Mouse (Mus musculus) layer of hippocampus, adult 2 months (tissue): ENCODE data around the gene Phf20. TPM values are rescaled to one million over a fixed set of nuclear protein-coding genes. Genes with fewer than 3 reads are reported as not detected.
"Not testable (repeated sequence)": the region's sequence is repeated elsewhere in the genome, so short reads cannot be mapped to it uniquely, and the experiment has no call there.

ENCODE experiments used
- DNase-seq, 2 experiments: peaks; one replicate each; pipeline ENCODE4 v3.0.0; 2022; ENCODE audit warnings: low spot score in 2 of 2
- H3K27ac ChIP-seq: fragments of 200-600 bp; 2 replicates; pipeline ENCODE4 v1.8.1; 2022
- H3K4me3 ChIP-seq: fragments of 200-600 bp; 2 replicates; pipeline ENCODE4 v1.8.1; 2022; ENCODE audit warnings: mild to moderate bottlenecking
- CTCF ChIP-seq: fragments of 200-600 bp; conservative IDR thresholded peaks from 2 replicates; pipeline ENCODE4 v1.8.1; 2022; ENCODE audit warnings: antibody characterized with exemption, mild to moderate bottlenecking, moderate library complexity
- total RNA-seq, 2 experiments: library from RNA; stranded (reverse); gene quantifications; 2 replicates each; pipeline ENCODE4 v1.2.3; 2021

The Phf20 gene
- total RNA-seq, 2 experiments from 2014 or later, result 106 to 116 TPM

DNA sequence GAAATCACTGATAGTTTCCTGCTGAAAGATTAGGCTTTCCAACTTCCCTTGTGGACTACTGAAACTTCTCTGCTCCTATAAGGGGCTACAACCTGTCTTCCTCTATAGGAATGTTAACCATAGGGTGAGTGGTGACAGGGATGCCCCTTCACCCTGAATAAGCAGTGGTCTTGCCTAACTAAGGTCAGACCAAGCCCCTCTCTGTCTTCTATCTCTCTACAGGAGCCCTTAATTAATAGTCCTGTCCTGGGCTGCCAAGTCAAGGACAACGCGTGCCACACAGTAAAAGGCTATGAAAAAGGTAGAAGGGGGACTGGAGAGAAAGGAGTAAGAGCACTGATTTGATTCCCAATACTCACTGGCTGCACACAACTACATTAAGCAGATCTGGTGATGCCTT lies 14.7 kb upstream of the Phf20 start:
- DNase-seq, result no peak
- Histone ChIP-seq H3K4me3 (no peak overlapping the region; the same call in 1 of the 2 replicates), H3K27ac (peak overlapping the region; percentile 95)
- no peak for TF ChIP-seq CTCF

DNA sequence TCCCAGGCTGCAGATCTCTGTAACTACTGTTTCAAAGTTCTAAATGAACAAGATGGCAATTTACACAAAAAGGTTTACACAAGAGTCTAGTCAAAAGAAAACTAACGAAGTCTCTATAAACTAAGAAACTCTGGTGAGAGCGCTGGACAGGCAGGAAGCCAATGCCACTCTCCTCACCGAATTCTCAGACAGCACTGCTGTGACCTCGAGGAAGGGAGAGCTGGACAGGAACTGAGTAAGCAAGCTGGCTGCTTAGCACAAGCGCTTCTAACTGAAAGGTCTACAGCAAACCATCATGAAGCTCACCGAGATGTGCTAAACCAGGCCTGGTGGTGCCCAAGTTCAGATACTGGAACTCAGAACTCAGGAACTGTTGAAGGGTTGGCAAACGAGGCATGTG lies 7.0 kb upstream of the Phf20 start:
- DNase-seq, H3K27ac ChIP-seq: not testable (repeated sequence)

DNA sequence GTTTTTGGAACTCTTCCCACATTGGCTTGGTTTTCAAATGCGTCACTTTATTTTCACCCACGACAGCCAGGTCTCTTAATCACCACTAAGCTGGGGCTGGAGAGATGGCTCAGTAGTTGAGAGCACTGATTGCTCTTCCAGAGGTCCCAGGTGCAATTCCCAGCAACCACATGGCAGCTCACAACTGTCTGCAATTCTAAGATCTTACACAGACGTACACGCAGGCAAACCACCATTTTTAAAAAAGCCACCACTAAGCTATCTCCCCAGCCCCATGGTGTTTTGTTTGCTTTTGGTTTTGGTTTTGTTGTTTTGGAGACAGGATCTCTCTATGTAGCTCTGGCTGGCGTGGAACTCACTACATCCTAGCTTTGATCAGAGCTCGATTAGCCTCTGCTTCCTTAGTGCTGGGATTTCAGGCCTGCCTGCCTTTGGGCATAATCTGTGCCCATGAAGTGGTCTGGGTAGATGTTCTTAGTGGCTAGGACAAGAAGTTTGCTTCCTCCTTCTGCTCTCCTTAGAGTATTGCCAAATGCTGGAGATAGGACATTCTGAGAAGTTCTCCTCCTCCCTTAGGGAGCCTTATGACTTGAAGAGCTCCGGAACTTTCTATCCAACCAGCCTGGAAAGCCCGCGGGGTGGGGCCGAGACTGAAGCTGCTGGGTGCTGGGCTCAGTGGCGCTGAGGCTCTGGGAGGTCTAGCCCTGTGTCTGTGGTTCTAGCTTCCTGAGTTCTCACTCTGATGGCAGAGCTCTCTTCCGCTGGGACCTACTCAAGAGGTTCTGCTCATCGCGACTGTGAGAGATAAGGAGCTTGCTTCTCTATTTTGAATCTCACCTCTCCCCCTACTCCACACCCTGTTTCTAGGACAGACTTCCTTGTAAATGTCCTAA lies 6.0 kb upstream of the Phf20 start:
- no peak for DNase-seq
- no peak overlapping the region for H3K27ac ChIP-seq
- no peak overlapping the region for H3K4me3 ChIP-seq
- no peak for TF ChIP-seq CTCF

More for the DNA sequence above, 7.0 kb upstream of the Phf20 start:
- not testable (repeated sequence) for H3K4me3 ChIP-seq

DNA sequence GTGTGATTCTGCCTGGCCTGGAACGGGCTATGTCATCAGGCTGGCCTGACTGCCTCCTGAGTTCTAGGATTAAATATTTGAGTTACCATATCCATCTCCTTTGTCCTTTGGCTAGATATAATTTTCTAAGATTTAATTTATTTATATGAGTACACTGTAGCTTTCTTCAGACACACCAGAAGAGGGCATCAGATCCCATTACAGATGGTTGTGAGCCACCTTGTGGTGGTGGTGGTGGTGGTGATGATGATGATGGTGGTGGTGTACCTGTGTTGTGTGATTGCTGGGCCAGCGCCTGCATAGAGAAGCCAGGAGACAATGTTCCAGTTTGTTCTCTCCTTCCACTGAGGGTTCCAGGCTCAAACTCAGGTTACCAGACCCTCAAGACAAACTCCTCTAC lies 4.7 kb upstream of the Phf20 start:
- no peak for DNase-seq
- Histone ChIP-seq H3K27ac (no peak overlapping the region), H3K4me3 (no peak overlapping the region)
- TF ChIP-seq CTCF, result peak; percentile 55

DNA sequence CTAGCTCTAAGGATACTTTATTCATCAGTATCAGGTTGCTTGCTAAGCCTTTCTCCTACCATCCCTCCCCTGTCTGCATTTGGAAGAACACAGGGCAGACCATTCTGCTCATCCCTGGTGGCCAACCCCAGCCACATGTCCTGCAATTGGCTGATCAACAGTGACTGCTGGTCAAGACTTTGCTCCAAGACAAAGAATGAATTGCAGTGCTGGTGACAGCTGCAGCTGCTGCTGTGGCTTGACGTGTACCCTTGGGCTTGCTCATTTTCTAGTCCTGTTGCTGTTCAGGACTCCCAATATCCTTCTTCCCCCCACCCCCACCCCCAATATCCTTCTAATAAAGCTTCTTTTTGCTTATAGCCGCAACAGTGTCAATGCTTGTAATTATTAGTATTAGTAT lies 4.2 kb upstream of the Phf20 start:
- DNase-seq, result no peak
- no peak overlapping the region for H3K4me3 ChIP-seq
- H3K27ac ChIP-seq, result no peak overlapping the region
- TF ChIP-seq CTCF, result no peak

DNA sequence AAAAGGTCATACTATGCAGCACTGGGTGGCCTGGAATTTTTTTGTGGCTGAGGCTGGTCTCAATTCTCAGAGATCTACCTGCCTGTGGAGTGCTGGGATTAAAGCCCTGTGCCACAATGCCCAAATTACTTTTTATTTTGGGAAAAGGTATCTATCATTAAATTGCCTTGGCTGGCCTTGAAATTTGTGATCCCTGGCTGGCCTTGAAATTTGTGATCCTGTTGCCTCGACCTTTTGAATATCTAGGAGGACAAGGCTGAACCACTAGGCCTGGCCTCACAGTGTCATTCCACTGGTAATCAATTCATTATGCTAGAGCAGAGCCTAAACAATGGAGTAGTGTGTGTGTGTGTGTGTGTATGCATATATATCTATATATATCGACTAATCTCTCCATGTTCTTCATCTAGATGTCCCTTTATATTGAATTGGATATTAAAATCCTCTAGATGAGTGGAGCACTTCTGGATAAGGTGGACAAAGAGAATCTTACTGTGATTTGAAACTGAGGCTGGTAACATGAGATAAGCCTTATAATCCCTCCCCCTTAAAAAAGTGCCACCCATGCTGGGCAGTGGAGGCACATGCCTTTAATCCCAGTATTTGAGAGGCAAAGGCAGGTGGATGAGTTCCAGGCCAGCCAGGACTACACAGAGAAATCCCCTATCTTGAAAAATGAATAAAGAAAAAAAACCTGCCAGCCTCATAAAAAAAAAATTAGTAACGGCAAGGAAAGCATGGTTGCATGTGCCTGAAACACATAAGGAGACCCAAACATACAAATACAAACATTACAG lies 3.0 kb upstream of the Phf20 start:
- DNase-seq, result no peak
- no peak for TF ChIP-seq CTCF
- no peak overlapping the region for H3K4me3 ChIP-seq
- H3K27ac ChIP-seq, result no peak overlapping the region

DNA sequence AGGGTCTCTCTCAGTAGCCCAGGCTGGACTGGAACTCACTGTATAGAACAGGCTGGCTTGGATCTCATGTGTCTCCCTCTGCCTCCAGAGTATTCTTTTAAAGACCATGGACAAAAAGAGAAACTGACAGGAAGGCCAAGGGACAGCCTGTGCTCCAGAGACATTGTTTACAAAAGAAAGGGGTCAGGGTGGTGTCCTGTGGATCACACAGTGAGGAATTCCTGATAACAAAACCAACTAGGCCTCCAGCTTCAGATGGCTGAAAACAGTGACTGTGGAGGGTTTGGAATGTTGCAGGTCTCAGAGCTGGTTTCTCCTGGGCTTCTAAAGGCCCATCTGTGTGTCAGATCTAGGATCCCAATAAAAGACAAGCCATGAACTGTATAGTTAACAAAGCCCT lies 1.7 kb upstream of the Phf20 start:
- TF ChIP-seq CTCF, result no peak
- Histone ChIP-seq H3K27ac (no peak overlapping the region), H3K4me3 (no peak overlapping the region)
- no peak for DNase-seq

DNA sequence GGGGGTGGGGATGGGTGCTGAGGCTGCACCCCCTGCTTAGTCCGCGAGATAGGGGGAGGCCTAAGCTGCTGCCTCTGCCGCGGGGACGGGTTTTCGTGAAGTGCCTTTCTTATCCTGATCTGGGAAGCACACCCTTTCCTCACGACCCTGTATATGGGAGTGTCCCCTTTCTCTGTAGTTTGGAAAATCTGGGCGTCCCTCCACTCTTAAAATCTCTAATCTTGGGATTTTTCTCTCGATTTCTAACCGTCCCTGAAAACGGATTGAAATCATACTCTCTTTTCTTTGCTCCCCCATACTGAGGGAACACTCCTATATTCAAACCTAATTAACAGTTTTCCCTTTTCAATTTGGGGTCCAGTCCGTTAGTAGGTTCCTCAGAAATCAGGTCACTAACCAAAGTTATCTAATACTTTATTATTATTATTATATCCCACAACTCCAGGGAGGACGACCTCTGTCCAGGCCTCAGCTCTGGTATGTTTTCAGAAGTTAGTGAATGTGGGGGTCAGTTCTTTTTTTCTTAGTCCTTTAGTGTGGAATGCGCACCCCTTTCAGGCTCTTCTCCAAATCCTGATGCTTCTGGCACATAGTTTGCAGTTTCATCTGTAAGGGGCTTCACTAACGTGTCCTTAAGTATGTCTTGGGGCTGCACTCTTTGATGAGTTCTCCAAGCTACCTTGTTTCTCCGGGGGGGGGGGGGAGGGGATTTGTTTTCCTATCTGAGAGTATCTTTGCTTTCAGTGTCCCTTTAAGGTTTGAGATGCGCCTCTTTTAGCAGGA lies 1.1 kb downstream of the Phf20 start:
- no peak for TF ChIP-seq CTCF

DNA sequence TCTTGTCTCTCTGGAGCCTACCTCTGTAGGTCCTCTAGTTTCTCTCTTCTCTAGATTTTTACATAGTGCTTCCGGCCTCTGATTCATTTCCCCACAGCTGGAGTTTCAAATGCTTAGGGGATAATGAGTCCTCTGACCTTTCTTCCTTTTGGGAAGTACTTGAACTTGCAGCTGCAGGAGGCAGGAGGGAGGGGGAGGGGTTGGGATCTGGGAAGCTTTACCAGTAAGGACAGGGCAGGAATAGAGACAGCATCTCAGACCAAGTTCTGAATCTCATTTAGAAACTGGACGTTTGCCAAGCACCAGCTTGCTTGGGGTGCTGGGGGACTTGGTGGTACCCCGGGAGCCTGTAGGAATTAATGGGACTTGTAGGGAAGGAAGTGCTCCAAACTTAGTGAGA lies 3.7 kb downstream of the Phf20 start:
- H3K27ac ChIP-seq, result peak overlapping the region; percentile 28
- TF ChIP-seq CTCF, result no peak
- no peak overlapping the region for H3K4me3 ChIP-seq
- DNase-seq, result no peak

More for the DNA sequence above, 1.1 kb downstream of the Phf20 start:
- DNase-seq, result no peak
- H3K27ac ChIP-seq, result peak overlapping the region; percentile 99
- H3K4me3 ChIP-seq, result peak overlapping the region; percentile 93

DNA sequence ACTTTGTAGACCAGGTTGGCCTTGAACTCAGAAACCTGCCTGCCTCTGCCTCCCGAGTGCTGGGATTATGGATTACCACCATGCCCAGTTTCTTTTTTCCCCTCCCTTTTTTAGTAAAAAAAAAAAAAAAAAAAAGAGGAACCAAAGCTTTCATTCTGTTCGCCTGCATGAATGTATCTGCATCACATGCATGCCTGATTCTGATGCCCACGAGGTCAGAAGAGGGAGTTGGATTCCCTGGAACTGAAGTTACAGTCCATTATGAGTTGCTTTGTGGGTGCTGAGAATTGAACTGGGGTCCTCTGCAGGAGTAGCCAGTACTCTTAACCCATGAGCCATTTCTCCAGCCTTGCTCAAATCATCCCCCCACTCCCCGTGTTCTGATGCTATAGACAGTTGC lies 5.2 kb downstream of the Phf20 start:
- DNase-seq, result no peak
- TF ChIP-seq CTCF, result no peak
- H3K27ac ChIP-seq, result no peak overlapping the region

DNA sequence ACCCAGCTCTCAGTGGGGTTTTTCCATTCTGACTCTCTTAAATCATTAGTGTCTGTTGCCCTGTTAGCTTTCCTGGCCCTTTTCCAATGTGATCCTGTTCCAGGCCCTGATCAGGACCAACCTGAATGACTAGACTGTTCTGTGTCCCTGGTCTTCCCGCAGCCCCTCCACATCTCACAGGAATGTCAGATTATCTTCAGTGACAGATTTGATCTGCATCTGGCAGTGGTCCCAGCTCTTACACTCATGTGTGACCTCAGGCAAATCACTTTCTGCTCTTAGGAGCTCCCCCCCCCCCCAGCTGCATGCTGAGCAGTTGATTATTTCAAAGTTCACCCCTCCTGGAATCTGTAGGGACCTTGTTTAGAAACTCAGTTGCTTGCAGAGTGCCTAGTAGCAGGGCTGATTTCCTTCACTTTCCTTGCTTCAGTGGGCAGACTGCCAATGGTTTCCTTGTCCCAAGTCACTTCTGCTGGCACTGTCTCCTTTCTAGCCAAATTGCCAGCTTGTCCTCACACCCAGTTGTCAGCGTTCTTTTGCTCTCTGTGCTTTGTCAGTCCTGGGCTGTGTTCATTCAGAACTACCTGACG lies 6.7 kb downstream of the Phf20 start:
- peak overlapping the region; percentile 67 for H3K27ac ChIP-seq
- no peak overlapping the region for H3K4me3 ChIP-seq
- TF ChIP-seq CTCF, result no peak
- peak; percentile 39 to 55 for DNase-seq

More for the DNA sequence above, 5.2 kb downstream of the Phf20 start:
- H3K4me3 ChIP-seq, result no peak overlapping the region

DNA sequence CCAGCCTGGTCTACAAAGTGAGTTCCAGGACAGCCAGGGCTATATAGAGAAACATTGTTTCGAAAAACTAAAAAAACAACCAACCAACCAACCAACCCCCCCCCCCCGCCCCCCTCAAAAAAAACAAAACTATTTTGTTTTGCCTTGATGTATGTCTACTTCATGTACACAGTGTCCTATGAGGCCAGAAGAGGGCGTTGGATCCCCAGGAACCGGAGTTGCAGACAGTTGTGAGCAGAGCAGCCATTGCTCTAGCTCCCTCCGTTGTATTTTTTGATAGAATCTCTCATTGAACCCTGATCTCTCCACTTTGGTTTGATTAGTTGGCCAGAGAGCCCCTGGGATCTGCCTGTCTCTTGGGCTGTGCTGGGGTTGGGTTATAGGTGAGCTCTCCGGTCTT lies 7.7 kb downstream of the Phf20 start:
- no peak overlapping the region for H3K4me3 ChIP-seq
- DNase-seq, result no peak

More for the DNA sequence above, 7.7 kb downstream of the Phf20 start:
- H3K27ac ChIP-seq, result no peak overlapping the region
- peak; percentile 41 for TF ChIP-seq CTCF
